Mouse (Mus musculus) MEL (cell line): Measurements from ENCODE around the gene Nkx2-2. TPM values are rescaled to one million over a fixed set of nuclear protein-coding genes. Genes with fewer than 3 reads are reported as not detected.

Source experiments
- DNase-seq: peaks from one replicate; pipeline ENCODE4 v3.0.0; 2011; ENCODE audit warnings: low read depth, low spot score
- H3K27ac ChIP-seq: 2 replicates; pipeline ENCODE4 v1.5.1; 2012; ENCODE audit warnings: low read depth, mild to moderate bottlenecking, control low read depth, low read length, moderate library complexity; ENCODE audit not compliant: control insufficient read depth
- H3K27me3 ChIP-seq, 2 experiments: fragments of 150-350 bp in 1 of 2; sonication (generic) in 1 of 2; 2 replicates each; pipeline ENCODE4 v1.6.1; 2012; ENCODE audit warnings: low read length in 2 of 2, mild to moderate bottlenecking in 2 of 2, improper control_type of control experiment in 1 of 2, moderate library complexity in 1 of 2; ENCODE audit not compliant: insufficient read depth in 2 of 2, control insufficient read depth in 1 of 2
- H3K36me3 ChIP-seq, 2 experiments: 2 replicates each; pipeline ENCODE4 v1.6.1; 2012 to 2014; ENCODE audit warnings: low read length in 2 of 2, improper control_type of control experiment in 1 of 2, inconsistent platforms in 1 of 2, mild to moderate bottlenecking in 1 of 2; ENCODE audit not compliant: insufficient read depth in 2 of 2, control insufficient read depth in 1 of 2
- H3K4me1 ChIP-seq, 2 experiments: fragments of 150-350 bp in 1 of 2; sonication (generic) in 1 of 2; 2 replicates each; pipeline ENCODE4 v1.6.1; 2012; ENCODE audit warnings: low read length in 2 of 2, improper control_type of control experiment in 1 of 2, mild to moderate bottlenecking in 1 of 2; ENCODE audit not compliant: insufficient read depth in 2 of 2, control insufficient read depth in 1 of 2
- H3K4me3 ChIP-seq, 2 experiments: fragments of 150-350 bp in 1 of 2; sonication (generic) in 1 of 2; 2 replicates each; pipeline ENCODE4 v1.5.1; 2012; ENCODE audit warnings: low read depth in 2 of 2, low read length in 2 of 2, mild to moderate bottlenecking in 2 of 2, moderate library complexity in 2 of 2, control low read depth in 1 of 2, improper control_type of control experiment in 1 of 2; ENCODE audit not compliant: control insufficient read depth in 1 of 2, insufficient read depth in 1 of 2
- H3K79me2 ChIP-seq: 2 replicates; pipeline ENCODE4 v1.6.1; 2012; ENCODE audit warnings: mild to moderate bottlenecking, low read length, moderate library complexity; ENCODE audit not compliant: control insufficient read depth, poor library complexity, insufficient read depth
- H3K9ac ChIP-seq: 2 replicates; pipeline ENCODE4 v1.6.1; 2012; ENCODE audit warnings: low read depth, mild to moderate bottlenecking, control low read depth, low read length, moderate library complexity; ENCODE audit not compliant: control insufficient read depth, poor library complexity, severe bottlenecking
- H3K9me3 ChIP-seq: fragments of 150-350 bp; sonication (generic); replicated peaks from 2 replicates; pipeline ENCODE4 v1.6.1; 2012; ENCODE audit warnings: mild to moderate bottlenecking, low read length, improper control_type of control experiment, moderate library complexity; ENCODE audit not compliant: insufficient read depth
- BHLHE40 ChIP-seq: IDR thresholded peaks from 2 replicates; pipeline ENCODE4 v1.6.1; 2012; ENCODE audit warnings: low read depth, mild to moderate bottlenecking, inconsistent platforms, low read length, improper control_type of control experiment, borderline replicate concordance
- CHD1 ChIP-seq: IDR thresholded peaks from 2 replicates; pipeline ENCODE4 v1.6.1; 2012; ENCODE audit warnings: low read depth, mild to moderate bottlenecking, inconsistent platforms, low read length, improper control_type of control experiment
- CTCF ChIP-seq, 3 experiments: IDR thresholded peaks in 2 of 3; conservative IDR thresholded peaks in 1 of 3; 2 replicates each; pipeline ENCODE4 v1.5.1; 2011 to 2012; ENCODE audit warnings: low read length in 3 of 3, low read depth in 2 of 3, mild to moderate bottlenecking in 2 of 3, improper control_type of control experiment in 1 of 3, inconsistent platforms in 1 of 3, mixed read lengths in 1 of 3, moderate library complexity in 1 of 3; ENCODE audit not compliant: control insufficient read depth in 1 of 3, insufficient read depth in 1 of 3, poor library complexity in 1 of 3, severe bottlenecking in 1 of 3
- ELF1 ChIP-seq: IDR thresholded peaks from 2 replicates; pipeline ENCODE4 v1.6.1; 2014; ENCODE audit warnings: low read depth, mild to moderate bottlenecking, inconsistent platforms, low read length, improper control_type of control experiment, moderate library complexity
- EP300 ChIP-seq, 2 experiments: IDR thresholded peaks; 2 replicates each; pipeline ENCODE4 v1.6.1; 2011; ENCODE audit warnings: improper control_type of control experiment in 2 of 2, low read length in 2 of 2, low read depth in 1 of 2, mild to moderate bottlenecking in 1 of 2
- HCFC1 ChIP-seq: IDR thresholded peaks from 2 replicates; pipeline ENCODE4 v1.6.1; 2012; ENCODE audit warnings: low read depth, mild to moderate bottlenecking, inconsistent platforms, low read length, improper control_type of control experiment, moderate library complexity
- MAX ChIP-seq: IDR thresholded peaks from 2 replicates; pipeline ENCODE4 v1.6.1; 2011; ENCODE audit warnings: low read length, improper control_type of control experiment
- MXI1 ChIP-seq: IDR thresholded peaks from 2 replicates; pipeline ENCODE4 v1.6.1; 2011; ENCODE audit warnings: mild to moderate bottlenecking, low read depth, low read length, improper control_type of control experiment
- POLR2AphosphoS5 ChIP-seq: IDR thresholded peaks from 2 replicates; pipeline ENCODE4 v1.6.1; 2012; ENCODE audit warnings: low read depth, borderline replicate concordance, mild to moderate bottlenecking, inconsistent platforms, low read length, moderate library complexity, mixed read lengths
- RAD21 ChIP-seq: IDR thresholded peaks from 2 replicates; pipeline ENCODE4 v1.6.1; 2011; ENCODE audit warnings: mild to moderate bottlenecking, low read depth, low read length, improper control_type of control experiment
- SMC3 ChIP-seq: IDR thresholded peaks from 2 replicates; pipeline ENCODE4 v1.6.1; 2011; ENCODE audit warnings: low read depth, low read length, improper control_type of control experiment
- TBP ChIP-seq: IDR thresholded peaks from 2 replicates; pipeline ENCODE4 v1.8.0; 2011; ENCODE audit warnings: low read depth, low read length, improper control_type of control experiment
- TCF12 ChIP-seq: IDR thresholded peaks from 2 replicates; pipeline ENCODE4 v1.6.1; 2014; ENCODE audit warnings: low read depth, mild to moderate bottlenecking, inconsistent platforms, low read length, improper control_type of control experiment, moderate library complexity
- ZC3H11A ChIP-seq: IDR thresholded peaks from 2 replicates; pipeline ENCODE4 v1.6.1; 2012; ENCODE audit warnings: low read depth, mild to moderate bottlenecking, inconsistent platforms, low read length, improper control_type of control experiment
- ZNF384 ChIP-seq: IDR thresholded peaks from 2 replicates; pipeline ENCODE4 v1.6.1; 2012; ENCODE audit warnings: low read depth, mild to moderate bottlenecking, inconsistent platforms, low read length, improper control_type of control experiment
- polyA plus RNA-seq, 2 experiments: library from polyadenylated mRNA; stranded (reverse) in 1 of 2; unstranded in 1 of 2; fragments of >175 nt in 1 of 2; fragments of >200 nt in 1 of 2; gene quantifications; 2 replicates each; pipeline versions ENCODE4 v1.2.1 to v1.2.4; 2012; ENCODE audit warnings: low replicate concordance in 2 of 2, low read depth in 1 of 2; ENCODE audit not compliant: insufficient read length in 2 of 2, insufficient read depth in 1 of 2, missing spikeins in 1 of 2
- total RNA-seq: library from RNA; depleted of rRNA; stranded (reverse); fragments of 300-350 nt; gene quantifications from 2 replicates; pipeline ENCODE4 v1.2.3, GENCODE M21; 2012

Gene Nkx2-2
- total and polyA plus RNA-seq, 3 experiments = not detected

- H3K27ac ChIP-seq = no peak overlapping the region
- H3K36me3 ChIP-seq = no peaks in the 10 kb centered on the region
- no peaks in the 10 kb centered on the region for H3K4me1 ChIP-seq
- no peak for DNase-seq
- no peaks in the 10 kb centered on the region for H3K9me3 ChIP-seq
- H3K79me2 ChIP-seq = no peaks in the 10 kb centered on the region
- H3K9ac ChIP-seq = no peak overlapping the region
- no peak for TF ChIP-seq POLR2AphosphoS5
- no peak for TF ChIP-seq MAX
- TF ChIP-seq ELF1 = no peak
- no peak for TF ChIP-seq MXI1
- TF ChIP-seq CTCF (IDR thresholded peaks at IDR 0.05 in 2 of 3, conservative IDR thresholded peaks at IDR 0.05 in 1 of 3; ENCODE audit: control insufficient read depth in 1 of 3, insufficient read depth in 1 of 3, low read depth in 2 of 3, low read length in 3 of 3, poor library complexity in 1 of 3, severe bottlenecking in 1 of 3) = no peak
- no peak for TF ChIP-seq RAD21
- TF ChIP-seq ZNF384 = no peak
- no peaks in the 10 kb centered on the region for H3K27me3 ChIP-seq
- H3K4me3 ChIP-seq = no peak overlapping the region
Measured at GRCm38 (mm10) chr2:147184071-147184990, 9.7 kb downstream of the Nkx2-2 start.

GRCm38 (mm10) chr2:147183521-147183920, 10.5 kb downstream of the Nkx2-2 start:
- no peak overlapping the region for H3K27ac ChIP-seq
- H3K27me3 ChIP-seq = no peaks in the 10 kb centered on the region
- no peaks in the 10 kb centered on the region for H3K4me1 ChIP-seq
- H3K9me3 ChIP-seq = no peaks in the 10 kb centered on the region
- TF ChIP-seq CHD1 = no peak
- no peak for TF ChIP-seq BHLHE40
- no peak for TF ChIP-seq MXI1
- TF ChIP-seq HCFC1 = no peak
- no peak for TF ChIP-seq ZC3H11A
- TF ChIP-seq TBP = no peak
- no peak for TF ChIP-seq SMC3
- TF ChIP-seq EP300 (IDR thresholded peaks at IDR 0.05; ENCODE audit: low read depth in 1 of 2, low read length in 2 of 2) = no peak
- no peak for TF ChIP-seq CTCF (IDR thresholded peaks at IDR 0.05 in 2 of 3, conservative IDR thresholded peaks at IDR 0.05 in 1 of 3; ENCODE audit: control insufficient read depth in 1 of 3, insufficient read depth in 1 of 3, low read depth in 2 of 3, low read length in 3 of 3, poor library complexity in 1 of 3, severe bottlenecking in 1 of 3)
- TF ChIP-seq TCF12 = no peak
- H3K36me3 ChIP-seq = no peaks in the 10 kb centered on the region
- no peak for DNase-seq
- H3K9ac ChIP-seq = no peak overlapping the region
- no peaks in the 10 kb centered on the region for H3K79me2 ChIP-seq
- no peak overlapping the region for H3K4me3 ChIP-seq
